Comparison of ENCODE assay signal across 18 mouse cellular contexts in the genomic region with DNA sequence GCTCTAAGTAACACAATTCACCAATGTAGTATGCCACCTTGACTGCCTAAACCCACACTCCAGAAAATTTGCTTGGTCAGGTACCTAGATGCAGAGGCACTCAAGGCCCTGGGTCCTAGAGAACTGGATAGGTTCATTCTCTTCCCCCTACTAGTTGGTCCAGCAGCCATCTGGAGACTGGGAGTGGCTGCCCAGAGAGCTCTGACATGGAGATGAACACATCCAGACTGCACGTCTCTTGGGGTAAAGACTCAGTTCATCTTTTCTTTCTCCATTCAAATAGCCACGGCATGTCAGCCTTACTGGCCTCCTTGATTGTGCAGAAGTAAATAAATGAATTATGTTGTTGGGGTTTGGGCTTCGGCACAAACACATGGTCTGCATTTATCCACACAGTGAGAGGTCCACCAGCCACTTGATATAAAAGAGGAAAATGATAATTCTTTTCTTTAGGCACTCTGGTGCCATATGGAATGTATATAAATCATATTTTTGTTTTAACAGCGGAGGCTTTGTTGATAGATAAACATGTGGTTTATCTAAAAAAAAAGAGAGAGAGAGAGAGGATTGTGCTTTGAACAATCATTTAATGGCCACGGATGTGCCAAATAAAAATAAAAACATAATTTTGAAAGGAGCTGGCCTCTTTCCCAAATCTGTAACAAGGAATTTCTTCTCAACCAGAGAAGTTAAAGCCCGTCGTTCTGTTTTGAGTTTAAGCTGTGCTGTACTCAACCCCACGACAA.
DNase-seq lines count a peak whose midpoint lies in the region; ATAC-seq and TF ChIP-seq lines count a peak whose summit lies in the region.
"Had no signal": no experiment of that assay in that cellular context is flagged by ENCODE, and none has a peak within 500 bp of the region (broad histone marks: within the 10 kb centered on the region; RNA-seq: fewer than 3 reads in every experiment).

No protein-coding gene starts in this region.

- H3K36me3 ChIP-seq in kidney, postnatal 0 days (ENCODE audit: insufficient read depth, low read length), result no peaks in the 10 kb centered on the region
- no peaks in the 10 kb centered on the region for H3K36me3 ChIP-seq in intestine, embryonic 16.5 days (ENCODE audit: control insufficient read depth, insufficient read depth, low read length)
- H3K36me3 ChIP-seq: forebrain, embryonic 10.5 days; hindbrain, embryonic 15.5 days had no signal

- WGBS in kidney, postnatal 0 days, result 68% methylated on average over 8 of the region's 8 CpGs
- WGBS in intestine, embryonic 16.5 days, result 59% methylated on average over 8 of the region's 8 CpGs

- no peak overlapping the region for H3K9ac ChIP-seq in kidney, postnatal 0 days (ENCODE audit: low read depth, low read length)
- no peak overlapping the region for H3K9ac ChIP-seq in intestine, embryonic 16.5 days (ENCODE audit: low read depth, low read length)
- H3K9ac ChIP-seq: hindbrain, embryonic 15.5 days; liver, postnatal 0 days had no signal

- peak overlapping the region; percentile 56 for H3K27ac ChIP-seq in gastrocnemius, adult 2 months
- peak overlapping the region; percentile 47; the same call in 1 of the 2 replicates for H3K27ac ChIP-seq in kidney, postnatal 0 days
- peak overlapping the region; percentile 46 for H3K27ac ChIP-seq in intestine, embryonic 16.5 days (ENCODE audit: low read length)
- H3K27ac ChIP-seq: forebrain, embryonic 10.5 days; hindbrain, embryonic 15.5 days had no signal

- intact Hi-C loops in gastrocnemius, adult 2 months (cut with DNase I), result no loop called here

- ATAC-seq in kidney, postnatal 0 days (replicated peaks; ENCODE audit: low FRiP score, low read depth), result 0 out of 2 replicates have a peak, but pooled peaks have one; percentile 43
- peak; percentile 36; the same call in 1 of the 2 replicates for ATAC-seq in intestine, embryonic 16.5 days
- no peak for ATAC-seq in inflammation-experienced regulatory T-cells, adult 6 months
- ATAC-seq: liver, postnatal 0 days had no signal

- H3K4me3 ChIP-seq in gastrocnemius, adult 2 months, result no peak overlapping the region
- H3K4me3 ChIP-seq in kidney, postnatal 0 days (replicated peaks; ENCODE audit: low read depth, low read length), result no peak overlapping the region
- no peak overlapping the region for H3K4me3 ChIP-seq in intestine, embryonic 16.5 days (ENCODE audit: low read length)
- H3K4me3 ChIP-seq: forebrain, embryonic 10.5 days; hindbrain, embryonic 15.5 days had no signal

- H3K27me3 ChIP-seq in kidney, postnatal 0 days (ENCODE audit: insufficient read depth, low read length), result no peaks in the 10 kb centered on the region
- no peaks in the 10 kb centered on the region for H3K27me3 ChIP-seq in intestine, embryonic 16.5 days (replicated peaks; ENCODE audit: control insufficient read depth, insufficient read depth, low read length)
- H3K27me3 ChIP-seq: hindbrain, embryonic 15.5 days had no signal

- H3K4me1 ChIP-seq in kidney, postnatal 0 days (replicated peaks; ENCODE audit: insufficient read depth, low read length), result no peaks in the 10 kb centered on the region
- no peaks in the 10 kb centered on the region for H3K4me1 ChIP-seq in intestine, embryonic 16.5 days (ENCODE audit: control insufficient read depth, insufficient read depth, low read length)
- H3K4me1 ChIP-seq: forebrain, embryonic 10.5 days; hindbrain, embryonic 15.5 days had no signal

- peak; percentile 23 for DNase-seq in gastrocnemius, adult 2 months
- no peak for DNase-seq in gastrocnemius, adult 18-20 months (ENCODE audit: low spot score)
- DNase-seq in kidney, postnatal 0 days (ENCODE audit: low spot score), result peak; percentile 76
- DNase-seq in kidney, adult 8-10 months, result no peak
- DNase-seq in NIH3T3 (ENCODE audit: low read depth), result peak; percentile 47
- no peak for DNase-seq in right cerebral cortex, postnatal 10 days (ENCODE audit: low spot score in 2 of 2)
- DNase-seq: B cell, adult 2 months; cerebellum, postnatal 25 days; layer of hippocampus, adult 9-11 months; liver; liver, postnatal 0 days; midbrain, embryonic 14.5 days; retina, postnatal 1 day; thymus, postnatal 25 days had no signal

- H3K9me3 ChIP-seq in kidney, postnatal 0 days (replicated peaks; ENCODE audit: low read length), result no peaks in the 10 kb centered on the region
- H3K9me3 ChIP-seq in intestine, embryonic 16.5 days (ENCODE audit: control insufficient read depth, low read length), result no peaks in the 10 kb centered on the region
- H3K9me3 ChIP-seq: forebrain, embryonic 10.5 days; hindbrain, embryonic 15.5 days had no signal

- no peak overlapping the region for H3K4me2 ChIP-seq in kidney, postnatal 0 days (ENCODE audit: low read length)
- H3K4me2 ChIP-seq in intestine, embryonic 16.5 days (ENCODE audit: low read depth, low read length), result no peak overlapping the region
- H3K4me2 ChIP-seq: hindbrain, embryonic 15.5 days had no signal

- TF ChIP-seq CTCF in gastrocnemius, adult 2 months (IDR thresholded peaks at IDR 0.05), result no peak
- no peak for TF ChIP-seq CTCF in kidney, postnatal 0 days (IDR thresholded peaks at IDR 0.05; ENCODE audit: low read depth)

Comparison
In these comparisons a context has a peak if more than half of its experiments do, and no peak if none do; other contexts are left out.
1. DNase-seq: peak in gastrocnemius, adult 2 months (single experiment), kidney, postnatal 0 days (single experiment) and NIH3T3 (single experiment); none in gastrocnemius, adult 18-20 months (single experiment), kidney, adult 8-10 months (0 of 2) and right cerebral cortex, postnatal 10 days (0 of 2).
2. Peak in every context shown above with its lines, with median percentiles within 50 percentile points of each other: H3K27ac ChIP-seq.